Mouse (Mus musculus): ENCODE measurements around the gene Crispld2.

DNA sequence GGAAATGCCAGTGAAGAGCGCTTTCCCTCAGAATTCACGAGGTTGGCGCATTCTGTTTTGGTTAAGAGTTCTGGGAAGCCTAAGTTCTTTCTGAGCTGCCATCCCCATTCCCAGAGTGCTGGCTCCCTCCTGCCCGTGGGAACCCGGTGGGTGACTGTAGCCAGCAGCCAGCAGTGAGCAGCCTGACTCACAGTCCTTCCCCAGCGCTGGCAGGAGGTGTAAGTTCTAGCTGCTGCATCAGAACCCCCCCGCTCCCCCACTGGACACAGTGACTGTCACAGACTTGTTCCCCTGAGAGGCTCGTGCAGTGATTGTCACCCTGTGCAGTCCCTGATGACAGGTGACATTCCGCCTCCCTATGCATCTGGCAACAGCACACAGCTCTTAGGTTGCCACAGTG lies 22.1 kb upstream of the Crispld2 start:
- TF ChIP-seq MAFK (IDR thresholded peaks at IDR 0.05; ENCODE audit: insufficient read depth, low read depth, low read length) (no peak), CHD2 (IDR thresholded peaks at IDR 0.05; ENCODE audit: low read depth, low read length) (no peak), ZC3H11A (IDR thresholded peaks at IDR 0.05; ENCODE audit: borderline replicate concordance, low read depth, low read length) (no peak)
